Mouse (Mus musculus) forebrain, embryonic 11.5 days (tissue): ENCODE data around the gene Gm21788. TPM values are rescaled to one million over a fixed set of nuclear protein-coding genes. Genes with fewer than 3 reads are reported as not detected.
"Not testable (repeated sequence)": the region's sequence is repeated elsewhere in the genome, so short reads cannot be mapped to it uniquely, and the experiment has no call there.

ENCODE experiments used
- ATAC-seq: fragments of 200-750 bp; cut with Nextera tagmentation; replicated peaks from 2 replicates; pipeline ENCODE4 v1.8.0; 2017; ENCODE audit warnings: moderate TSS enrichment; ENCODE audit not compliant: low FRiP score
- DNase-seq: peaks from one replicate; pipeline ENCODE4 v3.0.0-alpha.2; 2017; ENCODE audit warnings: low spot score
- H3K27ac ChIP-seq: fragments of 300-500 bp; sonication (generic); 2 replicates; pipeline ENCODE4 v1.5.1; 2014; ENCODE audit warnings: low read depth, low read length
- H3K27me3 ChIP-seq: fragments of 300-500 bp; sonication (generic); 2 replicates; pipeline ENCODE4 v1.6.1; 2014; ENCODE audit warnings: mild to moderate bottlenecking, low read length, mixed read lengths; ENCODE audit not compliant: control insufficient read depth, insufficient read depth
- H3K36me3 ChIP-seq: fragments of 300-500 bp; sonication (generic); 2 replicates; pipeline ENCODE4 v1.6.1; 2014; ENCODE audit warnings: mild to moderate bottlenecking, low read length, moderate library complexity, mixed read lengths; ENCODE audit not compliant: control insufficient read depth, insufficient read depth
- H3K4me1 ChIP-seq: fragments of 300-500 bp; sonication (generic); replicated peaks from 2 replicates; pipeline ENCODE4 v1.6.1; 2014; ENCODE audit warnings: low read length, mixed read lengths; ENCODE audit not compliant: control insufficient read depth, insufficient read depth
- H3K4me2 ChIP-seq: fragments of 300-500 bp; sonication (generic); 2 replicates; pipeline ENCODE4 v1.6.1; 2014; ENCODE audit warnings: low read depth, mild to moderate bottlenecking, low read length, moderate library complexity, mixed read lengths; ENCODE audit not compliant: severe bottlenecking
- H3K4me3 ChIP-seq: fragments of 300-500 bp; sonication (generic); 2 replicates; pipeline ENCODE4 v1.5.1; 2014; ENCODE audit warnings: low read depth, low read length
- H3K9ac ChIP-seq: fragments of 300-500 bp; sonication (generic); 2 replicates; pipeline ENCODE4 v1.6.1; 2014; ENCODE audit warnings: low read length
- H3K9me3 ChIP-seq: fragments of 300-500 bp; sonication (generic); 2 replicates; pipeline ENCODE4 v1.6.1; 2016; ENCODE audit warnings: low read length, mixed read lengths; ENCODE audit not compliant: control insufficient read depth
- WGBS: fragments of 180-500 bp; shearing (Covaris S2); extraction: QIAGEN DNeasy Blood & Tissue Kit; methylation state at CpG from one replicate; pipeline ENCODE4 v1.1.7; 2014; 5-methylcytosine and 5-hydroxymethylcytosine counted together
- polyA plus RNA-seq: library from polyadenylated mRNA; unstranded; fragments of >200 nt; fragmentation: Nextera tagmentation; extraction: Ambion mirVana; gene quantifications from 2 replicates; pipeline ENCODE4 v1.2.1, GENCODE M21; 2014

Gene Gm21788
- polyA plus RNA-seq, result not detected in 2 replicates

DNA sequence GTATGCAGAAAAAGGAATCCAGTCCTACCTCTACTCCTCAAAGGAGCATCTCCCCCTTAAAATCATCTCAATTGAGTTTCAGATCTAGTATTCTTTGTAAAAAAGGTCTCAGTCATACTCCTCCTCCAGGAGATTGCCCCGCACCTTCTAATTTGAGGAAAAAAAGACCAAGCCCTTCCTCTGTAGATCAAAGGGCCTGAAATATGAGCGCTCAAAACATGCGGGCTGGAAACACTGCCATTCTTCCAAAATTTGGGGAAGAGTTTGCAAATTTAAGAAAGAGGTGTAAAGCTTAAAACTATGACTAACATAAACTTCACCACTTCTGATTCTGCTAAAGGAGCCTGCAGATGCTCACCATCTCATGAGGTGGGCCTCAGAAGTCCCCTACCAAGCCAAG is at the start of gene Gm21788:
Gene Gm21788 (plus strand): TSS at position 301 of the 400 bp plus-strand sequence.
- H3K4me3 ChIP-seq, DNase-seq, H3K4me1 ChIP-seq, H3K4me2 ChIP-seq, H3K9me3 ChIP-seq, H3K27me3 ChIP-seq, ATAC-seq, H3K36me3 ChIP-seq, H3K9ac ChIP-seq, H3K27ac ChIP-seq: not testable (repeated sequence)
- WGBS, result no CpG with 5 or more reads among the region's 3 CpGs

Other genes starting within 250 kb of the Gm21788 start
- not detected in 2 replicates for gene Gm21244, start 235.7 kb upstream of the Gm21788 start, polyA plus RNA-seq
- gene Gm28998, start 151.2 kb upstream of the Gm21788 start, polyA plus RNA-seq, result not detected in 2 replicates
- 0.04 TPM in 1 of 2 replicates, not detected in the other for gene Gm20826, start 233.5 kb downstream of the Gm21788 start, polyA plus RNA-seq